In the genomic region with DNA sequence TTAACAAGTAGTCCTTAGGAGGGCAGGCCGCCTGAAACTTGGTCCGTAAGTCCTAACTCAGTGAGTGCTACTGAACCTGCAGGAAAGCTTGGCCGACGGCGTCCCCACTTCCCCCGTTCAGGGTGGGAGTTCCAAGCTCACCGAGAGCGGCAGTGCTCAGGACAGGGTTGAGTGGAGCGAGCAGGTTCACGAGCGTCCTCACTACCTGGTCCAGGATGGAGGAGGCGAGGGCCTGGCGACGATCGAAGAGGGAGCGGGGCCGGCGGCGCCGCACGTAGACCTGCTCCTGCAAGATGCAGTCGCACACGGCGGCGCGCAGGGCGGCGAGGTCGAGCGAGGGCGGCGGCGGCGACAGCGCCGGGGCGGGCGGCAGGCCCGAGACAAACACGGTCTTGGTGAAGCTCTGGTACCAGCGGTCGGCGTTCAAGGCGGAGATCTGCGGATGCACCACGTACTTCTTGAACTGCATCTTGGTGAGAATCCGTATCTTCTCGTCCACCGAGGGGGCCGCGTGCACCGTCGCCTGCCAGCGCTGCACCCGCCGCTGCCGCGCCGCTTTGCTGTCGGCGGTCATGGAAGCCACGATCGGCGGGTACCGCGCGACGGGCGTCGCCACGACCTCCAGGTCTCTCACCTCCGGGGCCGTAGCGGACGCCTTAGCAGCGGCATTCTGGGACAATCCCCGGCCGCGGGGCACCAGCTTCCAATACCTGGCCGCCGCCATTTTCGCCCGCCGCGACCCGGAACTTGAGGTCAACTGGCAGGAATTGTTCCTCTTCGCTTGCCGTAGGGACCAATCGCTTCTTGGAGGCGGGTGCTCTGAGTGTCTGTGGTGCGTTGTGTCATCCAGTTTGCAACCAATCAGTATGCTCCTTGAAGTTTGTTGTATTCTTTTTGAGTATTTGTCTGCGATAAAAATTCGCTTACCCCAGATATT, we compare ENCODE assay signal across 8 mouse cellular contexts. TPM values are rescaled to one million over a fixed set of nuclear protein-coding genes. Genes with fewer than 3 reads are reported as not detected.
DNase-seq lines count a peak whose midpoint lies in the region; ATAC-seq and TF ChIP-seq lines count a peak whose summit lies in the region.

A gene (plus strand): TSS at position 120 of the 937 bp plus-strand sequence.
A gene (minus strand): TSS at position 742 of the 937 bp plus-strand sequence.

- H3K4me3 ChIP-seq in gastrocnemius, adult 2 months, result peak within 1 kb of the TSS; percentile 99
- H3K4me3 ChIP-seq in hindbrain, postnatal 0 days (ENCODE audit: low read length), result peak within 1 kb of the TSS; percentile 90
- peak within 1 kb of the TSS; percentile 72 for H3K4me3 ChIP-seq in left cerebral cortex, adult 2 months

- DNase-seq in ZHBTc4 (ENCODE audit: low read depth, low spot score), result peak; percentile 98
- peak; percentile 96 for DNase-seq in gastrocnemius, adult 2 months
- DNase-seq in hindbrain, postnatal 0 days (ENCODE audit: low spot score), result peak; percentile 98
- peak; percentile 93 to 95 for DNase-seq in left cerebral cortex, adult 2 months (ENCODE audit: extremely low spot score in 1 of 2, low spot score in 2 of 2)
- DNase-seq in right cerebral cortex, adult 2 months (ENCODE audit: low spot score in 2 of 2), result peak; percentile 95 to 99
- DNase-seq in urinary bladder, postnatal 14 days (ENCODE audit: low spot score), result peak; percentile 96

- H3K4me1 ChIP-seq in hindbrain, postnatal 0 days (ENCODE audit: insufficient read depth, low read length), result no peaks in the 10 kb centered on the region; the same call in 1 of the 2 replicates

- ATAC-seq in common myeloid progenitor, adult 5-6 weeks (replicated peaks; ENCODE audit: low read depth, poor library complexity, severe bottlenecking), result peak; percentile 100
- peak; percentile 99 for ATAC-seq in hindbrain, postnatal 0 days
- ATAC-seq in megakaryocyte, adult 5-6 weeks (ENCODE audit: poor library complexity, severe bottlenecking), result peak; percentile 98

- intact Hi-C loops in gastrocnemius, adult 2 months (cut with DNase I), result no loop called here
- intact Hi-C loops in left cerebral cortex, adult 2 months (cut with DNase I), result no loop called here

- H3K27ac ChIP-seq in gastrocnemius, adult 2 months, result peak within 1 kb of the TSS; percentile 92
- H3K27ac ChIP-seq in hindbrain, postnatal 0 days, result peak within 1 kb of the TSS; percentile 83
- peak within 1 kb of the TSS; percentile 88 for H3K27ac ChIP-seq in left cerebral cortex, adult 2 months

- no peak for TF ChIP-seq CTCF in gastrocnemius, adult 2 months (IDR thresholded peaks at IDR 0.05)
- TF ChIP-seq CTCF in hindbrain, postnatal 0 days (IDR thresholded peaks at IDR 0.05; ENCODE audit: low read depth), result no peak
- no peak for TF ChIP-seq CTCF in left cerebral cortex, adult 2 months (IDR thresholded peaks at IDR 0.05)

- peaks cover 17% of the 10 kb centered on the region for H3K36me3 ChIP-seq in hindbrain, postnatal 0 days (ENCODE audit: insufficient read depth, low read length)

- no peaks in the 10 kb centered on the region for H3K9me3 ChIP-seq in hindbrain, postnatal 0 days (ENCODE audit: low read length)

- H3K27me3 ChIP-seq in hindbrain, postnatal 0 days (ENCODE audit: insufficient read depth, low read length), result no peaks in the 10 kb centered on the region

- peak within 1 kb of the TSS; percentile 89 for H3K4me2 ChIP-seq in hindbrain, postnatal 0 days (ENCODE audit: low read depth, low read length)

- H3K9ac ChIP-seq in hindbrain, postnatal 0 days (replicated peaks; ENCODE audit: low read length), result peak within 1 kb of the TSS; percentile 73

- under 1% methylated on average over 93 of the region's 93 CpGs for WGBS in hindbrain, postnatal 0 days

RNA-seq across cellular contexts. Expression of the first gene that starts in this region (rescaled TPM):
- 0.82 TPM in 1 of 2 replicates, not detected in the other for total RNA-seq in common myeloid progenitor, adult 5-6 weeks (2017)
- total RNA-seq in gastrocnemius, adult 2 months (2021), result not detected
- total RNA-seq in hindbrain, postnatal 0 days (2014; rRNA removed), result 0.10 and 1.1 TPM in 2 replicates
- 2.4 and 2.6 TPM in 2 replicates for polyA plus RNA-seq in hindbrain, postnatal 0 days (2015; fragmentation: Nextera tagmentation; extraction: Ambion mirVana)
- total RNA-seq in left cerebral cortex, adult 2 months (2021), result under 1 TPM; 0.45 to 0.61 TPM
- 0.11 and 0.20 TPM in 2 replicates for total RNA-seq in megakaryocyte, adult 5-6 weeks (2015)
- not detected in 2 replicates for total RNA-seq in megakaryocyte, adult 5-6 weeks (2017)

RNA-seq across cellular contexts. Expression of the second gene that starts in this region (rescaled TPM):
- 33.9 and 37.4 TPM in 2 replicates for total RNA-seq in common myeloid progenitor, adult 5-6 weeks (2017)
- 10 to 100 TPM; 16.0 to 16.8 TPM for total RNA-seq in gastrocnemius, adult 2 months (2021)
- total RNA-seq in hindbrain, postnatal 0 days (2014; rRNA removed), result 22.3 and 27.7 TPM in 2 replicates
- 31.0 and 31.5 TPM in 2 replicates for polyA plus RNA-seq in hindbrain, postnatal 0 days (2015; fragmentation: Nextera tagmentation; extraction: Ambion mirVana)
- total RNA-seq in left cerebral cortex, adult 2 months (2021), result 10 to 100 TPM; 17.6 to 18.7 TPM
- total RNA-seq in megakaryocyte, adult 5-6 weeks (2015), result 21.7 and 24.2 TPM in 2 replicates
- 26.1 and 29.9 TPM in 2 replicates for total RNA-seq in megakaryocyte, adult 5-6 weeks (2017)

Comparison
In these comparisons a context has a peak if more than half of its experiments do, and no peak if none do; other contexts are left out.
1. Peak in every context shown above with its lines: DNase-seq, ATAC-seq, H3K4me3 ChIP-seq and H3K27ac ChIP-seq.